Mouse (Mus musculus): Measurements from ENCODE around the gene Tmed5. TPM values are rescaled to one million over a fixed set of nuclear protein-coding genes. Genes with fewer than 3 reads are reported as not detected.
"Not testable (repeated sequence)": the region's sequence is repeated elsewhere in the genome, so short reads cannot be mapped to it uniquely, and the experiment has no call there.

The Tmed5 gene
- polyA plus RNA-seq, 1 experiment from 2014 or later, result 35.0 TPM

- peaks cover 7% of the 10 kb centered on the region; the same call in 1 of the 2 replicates for H3K36me3 ChIP-seq (ENCODE audit: control insufficient read depth, insufficient read depth, low read length)
These were observed 28.1 kb downstream of the Tmed5 start for GRCm38 (mm10) chr5:108104306-108104705.

GRCm38 (mm10) chr5:108100196-108100595 is 32.2 kb downstream of the Tmed5 start:
- Histone ChIP-seq H3K9ac (ENCODE audit: low read depth, low read length) (no peak overlapping the region), H3K4me2 (replicated peaks; ENCODE audit: low read depth, low read length) (no peak overlapping the region), H3K4me1 (replicated peaks; ENCODE audit: control insufficient read depth, insufficient read depth, low read length) (no peaks in the 10 kb centered on the region), H3K27ac (ENCODE audit: low read depth, low read length) (no peak overlapping the region), H3K4me3 (ENCODE audit: low read depth, low read length) (no peak overlapping the region), H3K36me3 (ENCODE audit: control insufficient read depth, insufficient read depth, low read length) (peaks cover 11% of the 10 kb centered on the region; the same call in 1 of the 2 replicates), H3K27me3 (ENCODE audit: control insufficient read depth, insufficient read depth, low read length) (no peaks in the 10 kb centered on the region), H3K9me3 (ENCODE audit: control insufficient read depth, low read length) (no peaks in the 10 kb centered on the region)
- DNase-seq (ENCODE audit: low spot score), result no peak
- no peak for ATAC-seq (ENCODE audit: low FRiP score)

More at GRCm38 (mm10) chr5:108104306-108104705, 28.1 kb downstream of the Tmed5 start:
- Histone ChIP-seq H3K9me3 (ENCODE audit: control insufficient read depth, low read length) (no peaks in the 10 kb centered on the region), H3K4me2 (replicated peaks; ENCODE audit: low read depth, low read length) (no peak overlapping the region), H3K27ac (ENCODE audit: low read depth, low read length) (no peak overlapping the region), H3K4me3 (ENCODE audit: low read depth, low read length) (no peak overlapping the region), H3K9ac (ENCODE audit: low read depth, low read length) (no peak overlapping the region), H3K27me3 (ENCODE audit: control insufficient read depth, insufficient read depth, low read length) (no peaks in the 10 kb centered on the region), H3K4me1 (replicated peaks; ENCODE audit: control insufficient read depth, insufficient read depth, low read length) (no peaks in the 10 kb centered on the region)
- DNase-seq (ENCODE audit: low spot score) (no peak), ATAC-seq (ENCODE audit: low FRiP score) (no peak)
- 91% methylated on average over 5 of the region's 5 CpGs for WGBS

- Histone ChIP-seq H3K27ac (ENCODE audit: low read depth, low read length) (no peak overlapping the region), H3K4me1 (replicated peaks; ENCODE audit: control insufficient read depth, insufficient read depth, low read length) (no peaks in the 10 kb centered on the region), H3K36me3 (ENCODE audit: control insufficient read depth, insufficient read depth, low read length) (peaks cover 11% of the 10 kb centered on the region; the same call in 1 of the 2 replicates), H3K27me3 (ENCODE audit: control insufficient read depth, insufficient read depth, low read length) (no peaks in the 10 kb centered on the region), H3K4me3 (ENCODE audit: low read depth, low read length) (no peak overlapping the region), H3K9me3 (ENCODE audit: control insufficient read depth, low read length) (no peaks in the 10 kb centered on the region), H3K9ac (ENCODE audit: low read depth, low read length) (no peak overlapping the region), H3K4me2 (replicated peaks; ENCODE audit: low read depth, low read length) (no peak overlapping the region)
- 90% methylated on average over 3 of the region's 3 CpGs for WGBS
- ATAC-seq (ENCODE audit: low FRiP score) (no peak), DNase-seq (ENCODE audit: low spot score) (no peak)
These were observed 34.7 kb downstream of the Tmed5 start for GRCm38 (mm10) chr5:108097676-108098075.

GRCm38 (mm10) chr5:108092731-108093130 is 39.7 kb downstream of the Tmed5 start:
- not testable (repeated sequence) for H3K4me2 ChIP-seq (replicated peaks; ENCODE audit: low read depth, low read length); DNase-seq (ENCODE audit: low spot score); H3K4me1 ChIP-seq (replicated peaks; ENCODE audit: control insufficient read depth, insufficient read depth, low read length); ATAC-seq (ENCODE audit: low FRiP score); H3K27me3 ChIP-seq (ENCODE audit: control insufficient read depth, insufficient read depth, low read length); H3K4me3 ChIP-seq (ENCODE audit: low read depth, low read length); H3K9ac ChIP-seq (ENCODE audit: low read depth, low read length); H3K27ac ChIP-seq (ENCODE audit: low read depth, low read length); H3K9me3 ChIP-seq (ENCODE audit: control insufficient read depth, low read length)
- H3K36me3 ChIP-seq (ENCODE audit: control insufficient read depth, insufficient read depth, low read length), result peaks cover 13% of the 10 kb centered on the region; the same call in 1 of the 2 replicates
- 97% methylated on average over 8 of the region's 8 CpGs for WGBS

- no peaks in the 10 kb centered on the region for H3K4me1 ChIP-seq (replicated peaks; ENCODE audit: control insufficient read depth, insufficient read depth, low read length)
- 94% methylated on average over 2 of the region's 2 CpGs for WGBS
- peaks cover 7% of the 10 kb centered on the region; the same call in 1 of the 2 replicates for H3K36me3 ChIP-seq (ENCODE audit: control insufficient read depth, insufficient read depth, low read length)
These were observed 47.0 kb downstream of the Tmed5 start for GRCm38 (mm10) chr5:108085440-108085839.

GRCm38 (mm10) chr5:108082380-108082779 is 50.0 kb downstream of the Tmed5 start:
- no peaks in the 10 kb centered on the region for H3K36me3 ChIP-seq (ENCODE audit: control insufficient read depth, insufficient read depth, low read length)
- H3K27ac ChIP-seq (ENCODE audit: low read depth, low read length), result no peak overlapping the region
- H3K27me3 ChIP-seq (ENCODE audit: control insufficient read depth, insufficient read depth, low read length), result no peaks in the 10 kb centered on the region
- H3K4me2 ChIP-seq (replicated peaks; ENCODE audit: low read depth, low read length), result no peak overlapping the region
- WGBS, result 57% methylated on average over 2 of the region's 2 CpGs
- no peak for ATAC-seq (ENCODE audit: low FRiP score)
- no peak overlapping the region for H3K9ac ChIP-seq (ENCODE audit: low read depth, low read length)
- H3K9me3 ChIP-seq (ENCODE audit: control insufficient read depth, low read length), result no peaks in the 10 kb centered on the region
- H3K4me3 ChIP-seq (ENCODE audit: low read depth, low read length), result no peak overlapping the region
- DNase-seq (ENCODE audit: low spot score), result peak; percentile 16
- H3K4me1 ChIP-seq (replicated peaks; ENCODE audit: control insufficient read depth, insufficient read depth, low read length), result no peaks in the 10 kb centered on the region

More at GRCm38 (mm10) chr5:108085440-108085839, 47.0 kb downstream of the Tmed5 start:
- no peak for DNase-seq (ENCODE audit: low spot score)
- Histone ChIP-seq H3K9me3 (ENCODE audit: control insufficient read depth, low read length) (no peaks in the 10 kb centered on the region), H3K4me2 (replicated peaks; ENCODE audit: low read depth, low read length) (no peak overlapping the region), H3K27ac (ENCODE audit: low read depth, low read length) (no peak overlapping the region), H3K4me3 (ENCODE audit: low read depth, low read length) (no peak overlapping the region), H3K9ac (ENCODE audit: low read depth, low read length) (no peak overlapping the region), H3K27me3 (ENCODE audit: control insufficient read depth, insufficient read depth, low read length) (no peaks in the 10 kb centered on the region)
- no peak for ATAC-seq (ENCODE audit: low FRiP score)

- Histone ChIP-seq H3K27ac (ENCODE audit: low read depth, low read length) (no peak overlapping the region), H3K9ac (ENCODE audit: low read depth, low read length) (no peak overlapping the region), H3K4me3 (ENCODE audit: low read depth, low read length) (no peak overlapping the region), H3K4me1 (replicated peaks; ENCODE audit: control insufficient read depth, insufficient read depth, low read length) (no peaks in the 10 kb centered on the region), H3K4me2 (replicated peaks; ENCODE audit: low read depth, low read length) (no peak overlapping the region), H3K27me3 (ENCODE audit: control insufficient read depth, insufficient read depth, low read length) (no peaks in the 10 kb centered on the region), H3K36me3 (ENCODE audit: control insufficient read depth, insufficient read depth, low read length) (0 out of 2 replicates have a peak, but pooled peaks cover 5% of the 10 kb centered on the region), H3K9me3 (ENCODE audit: control insufficient read depth, low read length) (no peaks in the 10 kb centered on the region)
- DNase-seq (ENCODE audit: low spot score) (no peak), ATAC-seq (ENCODE audit: low FRiP score) (no peak)
These were observed 52.8 kb downstream of the Tmed5 start for GRCm38 (mm10) chr5:108079603-108080002.

GRCm38 (mm10) chr5:108076833-108077540 is 55.4 kb downstream of the Tmed5 start:
- DNase-seq (ENCODE audit: low spot score), result no peak
- Histone ChIP-seq H3K36me3 (ENCODE audit: control insufficient read depth, insufficient read depth, low read length) (0 out of 2 replicates have a peak, but pooled peaks cover 5% of the 10 kb centered on the region), H3K4me3 (ENCODE audit: low read depth, low read length) (no peak overlapping the region), H3K9ac (ENCODE audit: low read depth, low read length) (no peak overlapping the region), H3K4me1 (replicated peaks; ENCODE audit: control insufficient read depth, insufficient read depth, low read length) (no peaks in the 10 kb centered on the region), H3K9me3 (ENCODE audit: control insufficient read depth, low read length) (no peaks in the 10 kb centered on the region), H3K4me2 (replicated peaks; ENCODE audit: low read depth, low read length) (no peak overlapping the region), H3K27ac (ENCODE audit: low read depth, low read length) (no peak overlapping the region), H3K27me3 (ENCODE audit: control insufficient read depth, insufficient read depth, low read length) (no peaks in the 10 kb centered on the region)
- no peak for ATAC-seq (ENCODE audit: low FRiP score)
- 74% methylated on average over 6 of the region's 6 CpGs for WGBS

GRCm38 (mm10) chr5:108076241-108076640 is 56.2 kb downstream of the Tmed5 start:
- no peak for ATAC-seq (ENCODE audit: low FRiP score)
- Histone ChIP-seq H3K4me3 (ENCODE audit: low read depth, low read length) (no peak overlapping the region), H3K36me3 (ENCODE audit: control insufficient read depth, insufficient read depth, low read length) (0 out of 2 replicates have a peak, but pooled peaks cover 5% of the 10 kb centered on the region), H3K27ac (ENCODE audit: low read depth, low read length) (no peak overlapping the region), H3K9me3 (ENCODE audit: control insufficient read depth, low read length) (no peaks in the 10 kb centered on the region), H3K4me2 (replicated peaks; ENCODE audit: low read depth, low read length) (no peak overlapping the region), H3K9ac (ENCODE audit: low read depth, low read length) (no peak overlapping the region), H3K4me1 (replicated peaks; ENCODE audit: control insufficient read depth, insufficient read depth, low read length) (no peaks in the 10 kb centered on the region), H3K27me3 (ENCODE audit: control insufficient read depth, insufficient read depth, low read length) (no peaks in the 10 kb centered on the region)
- no peak for DNase-seq (ENCODE audit: low spot score)

Measured in hindbrain, embryonic 11.5 days (tissue).